Mouse (Mus musculus) heart, adult 2 months (tissue): ENCODE measurements around the gene Fbxw5.

ENCODE experiments used
- CTCF ChIP-seq: fragments of 200-600 bp; IDR thresholded peaks from 2 replicates; pipeline ENCODE4 v1.8.1; 2022; ENCODE audit warnings: antibody characterized with exemption, mild to moderate bottlenecking, moderate library complexity
- EP300 ChIP-seq: fragments of 200-500 bp; IDR thresholded peaks from 2 replicates; pipeline ENCODE4 v1.6.1; 2011; ENCODE audit warnings: low read depth, low read length, control low read depth; ENCODE audit not compliant: insufficient read depth
- POLR2A ChIP-seq: fragments of 200-500 bp; IDR thresholded peaks from 2 replicates; pipeline ENCODE4 v1.6.1; 2011; ENCODE audit warnings: mild to moderate bottlenecking, low read depth, low read length, control low read depth; ENCODE audit not compliant: insufficient read depth

DNA sequence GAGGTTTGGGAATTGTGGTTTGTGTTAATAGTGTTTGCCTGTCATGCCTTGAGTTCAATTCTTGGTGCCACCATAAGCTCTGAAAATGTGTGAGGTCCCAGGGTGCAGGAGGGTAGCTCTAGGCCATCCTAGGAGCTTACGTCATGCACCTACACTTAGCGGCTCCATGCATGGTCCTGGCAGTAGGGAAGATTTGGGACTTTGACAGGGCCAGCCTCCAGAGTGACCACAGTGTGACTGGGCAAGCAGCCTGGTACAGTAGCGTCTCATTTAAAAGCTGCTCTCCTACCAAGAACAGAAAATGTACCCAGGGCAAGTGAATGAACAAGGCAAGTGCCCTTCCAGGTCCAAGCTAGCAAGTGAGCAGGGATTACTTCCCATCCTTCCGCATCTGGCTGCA, 5.3 kb downstream of the Fbxw5 start:
- TF ChIP-seq CTCF (no peak), EP300 (no peak), POLR2A (no peak)
